Mouse (Mus musculus) spleen, postnatal 4 days (tissue): ENCODE measurements around the gene Dnah1.

Experiments used
- DNase-seq, 2 experiments: peaks; one replicate each; pipeline ENCODE4 v3.0.0; 2022; ENCODE audit warnings: low spot score in 2 of 2

Dnah1 gene

GRCm38 (mm10) chr14:31233996-31234591, 89.6 kb downstream of the Dnah1 start:
- peak; percentile 73 to 87 for DNase-seq

DNA sequence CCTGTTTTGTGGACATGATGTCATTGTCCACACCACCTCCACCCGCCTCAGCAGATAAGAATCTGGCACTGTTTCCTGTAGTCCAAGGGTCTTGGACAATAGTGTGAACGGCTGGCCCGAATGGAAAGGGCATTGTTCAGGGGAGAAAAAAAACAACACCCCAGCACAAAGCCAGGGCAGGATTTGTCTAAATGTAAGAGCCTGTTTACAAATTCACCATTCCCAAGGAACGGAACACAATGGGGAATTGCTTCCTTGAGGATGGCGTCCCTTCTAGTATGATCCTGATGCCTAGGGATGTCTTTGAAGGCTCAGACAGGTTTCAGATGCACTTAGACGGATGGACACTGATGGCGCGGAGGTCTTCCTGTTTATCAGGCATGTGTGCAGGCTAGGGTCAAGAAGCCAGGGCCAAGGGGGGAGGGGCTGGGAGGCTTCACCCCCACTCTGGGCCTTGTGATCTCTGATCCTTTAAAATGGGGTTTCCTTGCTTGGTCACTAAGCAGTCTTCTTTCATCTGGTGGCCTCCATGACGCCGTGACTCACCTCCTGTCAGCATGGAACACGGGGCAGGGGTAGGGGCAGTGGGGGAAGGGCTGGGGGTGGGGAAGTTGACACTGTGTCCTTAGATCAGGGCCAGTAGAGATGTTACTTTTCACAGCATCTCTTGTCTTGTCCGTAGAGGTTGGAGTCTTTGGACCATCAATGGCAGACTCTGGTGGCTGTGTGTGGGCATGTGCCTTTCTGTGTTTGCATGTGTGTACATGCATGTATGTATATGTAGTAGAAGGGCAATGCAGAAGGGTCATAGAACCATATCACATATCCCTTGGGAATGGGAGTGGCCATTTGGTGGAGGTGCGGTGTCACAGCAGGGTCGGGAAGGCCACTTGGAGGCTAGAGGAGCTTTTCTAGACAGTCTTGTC, 90.4 kb downstream of the Dnah1 start:
- no peak for DNase-seq

DNA sequence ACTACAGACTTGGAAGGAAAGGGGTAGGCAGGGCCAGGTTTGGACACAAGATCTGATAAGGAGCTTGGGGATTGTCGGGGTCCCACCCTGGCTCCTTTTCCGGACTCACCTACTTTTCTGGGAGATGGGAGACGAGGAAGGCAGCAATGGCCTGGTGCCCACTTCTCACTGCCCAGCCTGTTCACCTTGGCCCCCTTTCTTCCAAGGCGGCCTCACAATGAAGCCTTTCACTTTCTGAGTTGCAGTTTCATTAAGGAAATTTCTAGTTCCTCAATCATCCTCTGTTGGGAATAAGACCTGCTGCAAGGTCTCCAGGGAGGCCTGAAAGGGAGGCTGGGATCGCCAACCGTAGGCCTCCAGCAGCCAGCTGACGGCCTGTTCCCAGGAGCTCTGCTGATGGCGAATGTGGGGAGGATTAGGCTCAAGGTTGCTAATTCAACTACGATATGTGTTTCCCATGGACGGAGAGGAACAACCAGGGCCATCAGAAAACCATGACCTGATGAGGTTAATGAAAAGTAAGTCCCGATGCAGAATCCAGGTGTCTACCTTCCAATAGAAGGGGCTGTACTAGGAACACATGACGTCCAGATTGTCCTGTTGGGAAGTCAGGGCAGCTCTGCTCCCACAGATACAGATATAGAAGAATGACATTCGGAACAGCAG, 91.2 kb downstream of the Dnah1 start:
- DNase-seq = no peak

GRCm38 (mm10) chr14:31230442-31230841, 93.3 kb downstream of the Dnah1 start:
- no peak for DNase-seq

DNA sequence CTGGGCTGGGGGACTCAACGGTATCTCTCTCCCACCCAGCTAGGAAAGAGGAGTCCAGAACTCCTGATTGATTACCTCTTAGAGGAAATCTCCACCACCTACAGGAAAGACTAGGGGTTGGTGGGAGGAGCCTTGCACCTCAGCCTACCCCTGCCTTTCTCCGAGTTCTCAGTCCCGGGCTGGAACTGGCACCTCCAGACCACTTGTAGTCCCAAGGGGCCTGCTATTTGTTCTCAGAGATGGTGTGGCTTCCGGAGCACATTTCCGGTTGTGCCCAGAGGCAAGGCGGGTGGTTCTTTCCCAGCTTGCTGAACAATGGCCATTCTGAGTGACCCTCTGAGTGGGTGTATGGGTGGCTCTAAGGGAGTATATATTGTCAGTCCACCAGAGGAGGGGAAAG, 95.5 kb downstream of the Dnah1 start:
- DNase-seq = no peak

DNA sequence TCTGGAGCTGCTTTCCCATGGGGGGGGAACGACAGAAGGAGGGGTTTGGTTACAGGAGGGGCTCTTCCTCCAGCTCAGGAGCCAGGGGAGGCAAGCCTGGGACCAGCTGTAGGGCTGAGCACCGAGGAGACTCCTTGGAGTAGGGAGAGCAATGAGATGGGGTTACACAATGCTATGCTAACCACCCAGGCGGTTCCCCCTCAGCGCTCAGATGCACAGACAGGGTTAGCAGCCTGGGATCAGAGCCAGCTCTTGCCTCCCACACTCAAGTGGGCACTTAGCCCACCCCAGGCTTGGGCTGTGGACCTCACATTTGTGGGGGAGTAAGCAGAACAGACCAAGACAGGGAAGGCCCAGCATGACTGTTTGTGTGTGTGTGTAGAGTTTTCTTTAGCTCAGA, 96.7 kb downstream of the Dnah1 start:
- DNase-seq = no peak

- peak; percentile 62 to 80 for DNase-seq
These were observed 106.0 kb downstream of the Dnah1 start, which contains the start of gene Sema3g for GRCm38 (mm10) chr14:31217666-31218065. Gene Sema3g (plus strand): TSS chr14:31217860.

GRCm38 (mm10) chr14:31216846-31217245, 106.8 kb downstream of the Dnah1 start, which contains the start of gene Nisch:
Gene Nisch (minus strand): TSS chr14:31216946.
- DNase-seq = no peak

DNA sequence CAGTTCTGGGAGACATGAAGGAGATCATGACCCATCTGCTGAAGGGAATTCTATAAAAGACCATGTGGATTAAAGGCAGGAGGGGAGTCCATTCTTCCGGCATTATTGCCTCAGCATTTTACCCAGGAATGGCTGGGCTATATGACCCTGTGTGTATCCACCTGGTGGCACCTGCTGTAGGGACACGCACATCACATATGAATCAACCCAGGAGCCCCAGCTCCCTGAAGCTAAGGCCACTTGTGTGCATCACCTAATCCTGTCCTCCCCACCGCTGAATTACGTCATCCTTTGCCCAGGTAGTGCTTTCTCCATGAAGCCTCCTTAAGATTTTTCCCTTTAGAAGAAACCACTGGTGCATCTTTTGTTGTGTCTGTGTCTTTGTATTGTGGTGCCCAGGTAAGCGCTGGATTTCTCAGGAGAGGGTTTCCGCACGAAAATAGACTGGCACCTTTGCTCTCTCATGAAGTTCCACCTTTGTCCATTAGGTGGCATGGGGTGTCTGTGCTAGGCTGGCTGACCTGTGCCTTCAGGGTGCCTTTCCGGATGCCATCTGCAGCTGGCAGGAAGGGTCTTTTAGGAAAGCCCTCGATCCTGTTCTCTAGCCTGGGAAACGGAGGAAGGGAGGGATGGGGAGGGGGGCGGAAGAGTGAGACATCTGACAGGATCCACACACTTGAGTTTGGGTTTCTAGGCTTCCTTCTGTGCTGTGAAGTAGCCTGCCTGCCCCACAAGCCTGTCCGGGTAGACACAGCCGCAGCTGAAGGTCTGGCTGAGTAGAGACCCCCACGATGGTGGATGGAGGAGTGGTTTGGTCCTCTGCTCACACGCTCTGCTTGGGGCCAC, 108.3 kb downstream of the Dnah1 start:
- DNase-seq = peak; percentile 68 to 85

DNA sequence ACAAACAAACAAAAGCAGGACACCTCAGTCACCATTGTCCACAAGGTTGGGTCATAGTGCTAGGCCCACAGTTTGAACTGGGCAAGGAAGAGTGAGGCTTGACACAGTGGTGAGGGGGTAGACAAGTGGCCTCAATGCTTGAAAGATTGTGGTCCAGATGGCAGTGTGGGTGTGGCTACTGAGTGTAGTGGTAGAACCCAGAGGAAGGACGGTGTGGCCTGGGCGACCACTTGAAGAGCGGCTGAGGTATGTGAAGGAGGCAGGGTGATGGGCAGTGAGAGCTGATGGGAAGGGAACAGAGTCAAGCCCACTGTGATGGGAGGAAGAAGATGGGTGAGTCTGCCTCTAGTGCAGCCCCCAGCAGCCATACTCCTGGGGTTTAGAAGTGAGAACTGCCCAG, 109.0 kb downstream of the Dnah1 start:
- no peak for DNase-seq

GRCm38 (mm10) chr14:31213868-31214267, 109.8 kb downstream of the Dnah1 start:
- no peak for DNase-seq

DNA sequence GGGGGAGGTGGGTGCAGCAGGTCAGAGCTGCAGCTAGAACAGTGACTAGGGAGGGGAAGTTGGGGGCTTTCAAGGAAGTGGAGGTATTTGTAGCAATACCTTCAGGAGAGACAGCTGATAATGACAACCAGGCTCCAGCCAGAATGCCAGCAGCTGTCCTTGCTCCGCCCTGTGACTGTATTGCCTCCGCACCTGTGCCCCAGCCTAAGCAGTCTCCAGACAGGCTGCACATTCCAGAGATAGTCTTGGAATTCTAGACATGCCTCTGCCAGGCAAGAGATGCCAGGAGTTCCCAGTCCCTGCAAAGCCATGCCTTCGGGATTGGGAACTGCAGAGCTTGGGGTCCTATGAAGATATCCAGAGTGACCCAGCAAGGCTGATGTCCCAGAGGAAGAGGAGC, 111.2 kb downstream of the Dnah1 start:
- no peak for DNase-seq

DNA sequence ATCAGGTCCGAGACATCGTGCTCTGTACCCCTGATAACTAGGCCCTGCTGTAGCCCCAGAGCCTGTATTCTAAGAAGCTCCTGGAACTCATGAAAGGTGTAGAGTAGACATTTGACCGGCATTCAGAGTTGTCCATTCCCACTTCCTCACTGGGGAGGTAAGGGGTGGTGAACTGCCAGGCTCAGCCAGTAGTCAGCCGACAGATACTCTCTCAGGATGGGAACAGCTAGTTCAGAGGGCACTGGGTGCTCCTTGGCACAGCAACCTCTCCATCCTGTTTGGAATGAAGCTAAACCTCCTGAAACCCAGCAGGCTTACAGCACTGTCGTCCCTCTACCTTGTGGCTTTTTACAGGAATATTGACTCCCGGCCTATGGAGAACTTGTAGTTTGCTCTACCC, 111.8 kb downstream of the Dnah1 start:
- DNase-seq = no peak
